32 mouse cellular contexts compared by ENCODE assay signal in genomic region chr9:60225453-60225852, GRCm38 (mm10).
DNase-seq lines count a peak whose midpoint lies in the region; ATAC-seq and TF ChIP-seq lines count a peak whose summit lies in the region.
"Had no signal": no experiment of that assay in that cellular context is flagged by ENCODE, and none has a peak within 500 bp of the region (broad histone marks: within the 10 kb centered on the region; RNA-seq: fewer than 3 reads in every experiment).

No protein-coding gene starts in this region.

- H3K9ac ChIP-seq in forebrain, embryonic 13.5 days: no peak overlapping the region
- H3K9ac ChIP-seq in forebrain, embryonic 14.5 days (ENCODE audit: low read length): no peak overlapping the region
- H3K9ac ChIP-seq in embryonic facial prominence, embryonic 15.5 days: no peak overlapping the region
- H3K9ac ChIP-seq: heart, embryonic 15.5 days; hindbrain, embryonic 12.5 days; intestine, embryonic 15.5 days; liver, embryonic 13.5 days; neural tube, embryonic 12.5 days had no signal

- H3K36me3 ChIP-seq in forebrain, embryonic 13.5 days (ENCODE audit: poor library complexity, severe bottlenecking): no peaks in the 10 kb centered on the region
- H3K36me3 ChIP-seq in forebrain, embryonic 14.5 days (ENCODE audit: control insufficient read depth, insufficient read depth, low read length): no peaks in the 10 kb centered on the region
- no peaks in the 10 kb centered on the region for H3K36me3 ChIP-seq in C2C12 (ENCODE audit: control insufficient read depth, insufficient read depth)
- no peaks in the 10 kb centered on the region for H3K36me3 ChIP-seq in embryonic facial prominence, embryonic 15.5 days
- H3K36me3 ChIP-seq: G1E; heart, embryonic 10.5 days; heart, embryonic 15.5 days; hindbrain, embryonic 12.5 days; intestine, embryonic 15.5 days; liver, embryonic 13.5 days; neural tube, embryonic 12.5 days had no signal

- WGBS in forebrain, embryonic 13.5 days: 85% methylated on average over 7 of the region's 7 CpGs
- 86% methylated on average over 7 of the region's 7 CpGs for WGBS in forebrain, embryonic 14.5 days
- 55% methylated on average over 7 of the region's 7 CpGs for WGBS in embryonic facial prominence, embryonic 15.5 days

- H3K27ac ChIP-seq in forebrain, embryonic 13.5 days: peak overlapping the region; percentile 75; the same call in 1 of the 2 replicates
- H3K27ac ChIP-seq in forebrain, embryonic 14.5 days (ENCODE audit: low read depth, low read length): no peak overlapping the region
- peak overlapping the region; percentile 67 for H3K27ac ChIP-seq in embryonic facial prominence, embryonic 15.5 days (replicated peaks)
- H3K27ac ChIP-seq: heart, embryonic 10.5 days; heart, embryonic 15.5 days; hindbrain, postnatal 0 days; intestine, embryonic 15.5 days; liver, embryonic 13.5 days; neural tube, embryonic 12.5 days had no signal

- peaks cover 19% of the 10 kb centered on the region for H3K4me1 ChIP-seq in forebrain, embryonic 13.5 days
- peaks cover 24% of the 10 kb centered on the region for H3K4me1 ChIP-seq in forebrain, embryonic 14.5 days (ENCODE audit: control insufficient read depth, insufficient read depth, low read length)
- H3K4me1 ChIP-seq in embryonic facial prominence, embryonic 15.5 days: peaks cover 45% of the 10 kb centered on the region
- H3K4me1 ChIP-seq: heart, embryonic 10.5 days; heart, embryonic 15.5 days; intestine, embryonic 15.5 days; liver, embryonic 13.5 days; megakaryocyte, embryonic 14.5 days had no signal

- H3K9me3 ChIP-seq in forebrain, embryonic 13.5 days (replicated peaks): no peaks in the 10 kb centered on the region
- no peaks in the 10 kb centered on the region for H3K9me3 ChIP-seq in forebrain, embryonic 14.5 days (replicated peaks; ENCODE audit: control insufficient read depth, low read length)
- no peaks in the 10 kb centered on the region for H3K9me3 ChIP-seq in embryonic facial prominence, embryonic 15.5 days (replicated peaks)
- H3K9me3 ChIP-seq: G1E; heart, embryonic 10.5 days; heart, embryonic 15.5 days; hindbrain, embryonic 12.5 days; intestine, embryonic 15.5 days; liver, embryonic 13.5 days; megakaryocyte, embryonic 14.5 days; neural tube, embryonic 12.5 days had no signal

- no peak overlapping the region for H3K4me3 ChIP-seq in forebrain, embryonic 13.5 days
- no peak overlapping the region for H3K4me3 ChIP-seq in forebrain, embryonic 14.5 days (ENCODE audit: low read depth, low read length)
- H3K4me3 ChIP-seq in C2C12 (ENCODE audit: insufficient read depth, poor library complexity, severe bottlenecking): no peak overlapping the region
- H3K4me3 ChIP-seq in embryonic facial prominence, embryonic 15.5 days (replicated peaks): no peak overlapping the region
- H3K4me3 ChIP-seq: erythroblast, embryonic 14.5 days; heart, embryonic 10.5 days; heart, embryonic 15.5 days; hindbrain, embryonic 12.5 days; intestine, embryonic 15.5 days; liver, embryonic 13.5 days; megakaryocyte, embryonic 14.5 days; neural tube, embryonic 12.5 days had no signal

- no peaks in the 10 kb centered on the region for H3K79me3 ChIP-seq in C2C12 (ENCODE audit: low read depth)

- intact Hi-C loops in heart, postnatal 10 days (cut with DNase I): no loop called here
- intact Hi-C loops in gastrocnemius, postnatal 14 days (cut with DNase I; ENCODE audit: low total_unique reads): no loop called here

- no peaks in the 10 kb centered on the region for H3K79me2 ChIP-seq in C2C12 (ENCODE audit: control insufficient read depth, insufficient read depth)

- no peak for TF ChIP-seq CTCF in C2C12 (IDR thresholded peaks at IDR 0.05; ENCODE audit: control insufficient read depth, insufficient read depth, insufficient read length)

- no peak overlapping the region for H3ac ChIP-seq in C2C12 (ENCODE audit: control insufficient read depth, insufficient read length, low read depth)

- ATAC-seq in forebrain, embryonic 13.5 days: no peak
- no peak for ATAC-seq in forebrain, embryonic 14.5 days
- no peak for ATAC-seq in embryonic facial prominence, embryonic 15.5 days (ENCODE audit: insufficient number of reproducible peaks, low FRiP score, low TSS enrichment, low read depth)
- ATAC-seq: hindbrain, postnatal 0 days; intestine, embryonic 15.5 days; lung, postnatal 0 days; midbrain, embryonic 16.5 days; Patski had no signal

- DNase-seq in forebrain, embryonic 14.5 days (ENCODE audit: low spot score): no peak
- peak; percentile 84 for DNase-seq in 3T3-L1 (ENCODE audit: low read depth, low spot score)
- no peak for DNase-seq in heart, postnatal 10 days
- no peak for DNase-seq in gastrocnemius, postnatal 14 days
- DNase-seq in kidney, adult 9 months: no peak
- DNase-seq: adrenal gland, postnatal 10 days; cerebellum, adult 11 months; cerebellum, adult 9-10 months; gastrocnemius, postnatal 25 days; heart, adult 11 months; heart, postnatal 36 days; kidney, adult 8-10 months; kidney, postnatal 10 days; liver, embryonic 13.5 days; lung, adult 18-20 months; lung, postnatal 4 days; thymus, postnatal 4 days had no signal

- no peaks in the 10 kb centered on the region for H3K27me3 ChIP-seq in forebrain, embryonic 13.5 days
- H3K27me3 ChIP-seq in forebrain, embryonic 14.5 days (replicated peaks; ENCODE audit: control insufficient read depth, insufficient read depth, low read length): no peaks in the 10 kb centered on the region
- no peaks in the 10 kb centered on the region for H3K27me3 ChIP-seq in C2C12 (ENCODE audit: control insufficient read depth, insufficient read depth, insufficient read length)
- H3K27me3 ChIP-seq in embryonic facial prominence, embryonic 15.5 days: no peaks in the 10 kb centered on the region
- H3K27me3 ChIP-seq: heart, embryonic 15.5 days; hindbrain, embryonic 12.5 days; intestine, embryonic 15.5 days; liver, embryonic 13.5 days; neural tube, embryonic 12.5 days; Patski had no signal

- H3K4me2 ChIP-seq in forebrain, embryonic 13.5 days: no peak overlapping the region
- no peak overlapping the region for H3K4me2 ChIP-seq in forebrain, embryonic 14.5 days (ENCODE audit: low read length)
- no peak overlapping the region for H3K4me2 ChIP-seq in embryonic facial prominence, embryonic 15.5 days (replicated peaks)
- H3K4me2 ChIP-seq: heart, embryonic 15.5 days; hindbrain, embryonic 12.5 days; intestine, embryonic 15.5 days; liver, embryonic 13.5 days; neural tube, embryonic 12.5 days had no signal

TF ChIP-seq in C2C12, 6 proteins besides CTCF, POLR2A, EP300 and RAD21:
- TF ChIP-seq CEBPB (IDR thresholded peaks at IDR 0.05; ENCODE audit: low read depth) (peak; percentile 96), MAX (IDR thresholded peaks at IDR 0.05) (peak; percentile 50), MYOD1 (IDR thresholded peaks at IDR 0.05; ENCODE audit: control insufficient read depth, insufficient read length, low read depth) (no peak), USF1 (IDR thresholded peaks at IDR 0.05; ENCODE audit: low read depth) (peak; percentile 88), MYOG (IDR thresholded peaks at IDR 0.05; ENCODE audit: control insufficient read depth, extremely low read depth, insufficient read length) (no peak), FOSL1 (IDR thresholded peaks at IDR 0.05; ENCODE audit: insufficient read depth, low read length, poor library complexity, severe bottlenecking) (no peak)
